Mouse (Mus musculus) E14TG2a.4 (cell line): ENCODE data around the gene Cacna1g.

Experiments used
- CTCF ChIP-seq: conservative IDR thresholded peaks from 2 replicates; pipeline ENCODE4 v1.5.1; 2014; ENCODE audit warnings: low read length
- POU5F1 ChIP-seq: IDR thresholded peaks from 2 replicates; pipeline ENCODE4 v1.6.1; 2014; ENCODE audit warnings: low read length, borderline replicate concordance

GRCm38 (mm10) chr11:94451091-94451773, 22.8 kb downstream of the Cacna1g start:
- TF ChIP-seq CTCF (no peak), POU5F1 (no peak)
